Mouse (Mus musculus): ENCODE results near the gene B4galnt3.

DNA sequence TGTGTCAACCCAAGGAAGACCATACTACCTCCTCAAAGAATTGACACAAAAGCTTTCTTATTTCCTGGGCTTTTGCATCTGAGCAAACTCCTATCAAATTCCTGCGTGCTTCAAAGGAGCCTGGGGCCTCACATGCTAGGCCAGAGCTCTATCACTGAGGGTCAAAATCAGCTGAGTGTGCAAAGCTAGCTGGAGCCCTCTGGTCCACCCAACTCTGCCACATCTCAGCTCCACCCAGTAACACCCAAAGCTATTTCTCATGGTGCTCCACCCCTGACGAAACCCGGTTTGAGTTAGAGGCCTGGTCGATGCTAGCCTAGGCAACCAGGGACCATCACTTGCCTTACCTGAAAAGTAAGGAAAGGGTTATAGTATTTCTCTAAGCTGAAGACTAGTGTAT lies 39.2 kb downstream of the B4galnt3 start:
- TF ChIP-seq CTCF (IDR thresholded peaks at IDR 0.05; ENCODE audit: borderline replicate concordance, insufficient read depth, low read length) (no peak), POLR2A (IDR thresholded peaks at IDR 0.05; ENCODE audit: low read depth, low read length) (no peak)
